Mouse (Mus musculus) cerebellum, postnatal 10 days (tissue): ENCODE measurements around the gene Tbc1d21.

ENCODE experiments used
- DNase-seq, 2 experiments: peaks; one replicate each; pipeline ENCODE4 v3.0.0; 2021; ENCODE audit warnings: mixed read lengths in 2 of 2

The Tbc1d21 gene

DNA sequence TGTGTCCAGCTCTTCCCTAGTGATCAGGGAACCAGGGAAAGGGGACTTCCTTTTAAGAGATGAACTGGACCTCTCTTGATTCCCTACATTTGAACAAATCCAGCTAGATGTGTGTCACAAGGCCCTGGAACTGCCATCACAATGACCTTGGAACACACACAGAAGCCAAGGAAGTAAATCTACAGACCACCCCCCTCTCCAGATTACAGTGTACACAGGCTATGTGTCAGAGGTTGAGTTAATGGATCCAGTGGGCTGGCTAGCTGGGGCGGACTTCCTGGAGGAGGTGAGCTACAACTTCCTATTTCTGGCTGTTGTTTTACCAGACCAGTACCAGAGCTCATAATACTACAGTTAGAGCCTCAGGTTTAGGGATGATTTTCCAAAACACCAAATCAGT lies at the start of gene Tbc1d21:
TSS of gene Tbc1d21 (minus strand) at position 101 of the 400 bp plus-strand sequence.
- no peak for DNase-seq

DNA sequence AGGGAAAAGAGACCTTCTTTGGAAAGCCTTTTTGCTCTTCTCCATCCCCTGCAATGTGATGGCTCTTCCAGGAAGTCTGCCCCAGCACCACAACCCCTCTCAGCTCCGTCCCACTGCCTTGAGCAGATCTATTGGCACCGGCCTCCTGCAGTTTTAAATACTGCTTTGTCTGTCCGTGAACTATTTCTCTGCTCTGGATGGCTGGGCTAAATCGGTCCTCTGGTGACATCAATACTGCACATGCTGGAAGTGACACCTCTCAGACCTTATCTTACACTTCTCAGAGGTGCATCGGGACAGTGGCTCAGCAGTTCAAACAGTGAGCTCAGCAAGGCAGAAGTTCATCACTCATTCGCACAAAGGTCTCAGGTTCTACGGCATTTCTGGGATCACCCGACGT lies 41.3 kb upstream of the Tbc1d21 start:
- DNase-seq, result no peak

DNA sequence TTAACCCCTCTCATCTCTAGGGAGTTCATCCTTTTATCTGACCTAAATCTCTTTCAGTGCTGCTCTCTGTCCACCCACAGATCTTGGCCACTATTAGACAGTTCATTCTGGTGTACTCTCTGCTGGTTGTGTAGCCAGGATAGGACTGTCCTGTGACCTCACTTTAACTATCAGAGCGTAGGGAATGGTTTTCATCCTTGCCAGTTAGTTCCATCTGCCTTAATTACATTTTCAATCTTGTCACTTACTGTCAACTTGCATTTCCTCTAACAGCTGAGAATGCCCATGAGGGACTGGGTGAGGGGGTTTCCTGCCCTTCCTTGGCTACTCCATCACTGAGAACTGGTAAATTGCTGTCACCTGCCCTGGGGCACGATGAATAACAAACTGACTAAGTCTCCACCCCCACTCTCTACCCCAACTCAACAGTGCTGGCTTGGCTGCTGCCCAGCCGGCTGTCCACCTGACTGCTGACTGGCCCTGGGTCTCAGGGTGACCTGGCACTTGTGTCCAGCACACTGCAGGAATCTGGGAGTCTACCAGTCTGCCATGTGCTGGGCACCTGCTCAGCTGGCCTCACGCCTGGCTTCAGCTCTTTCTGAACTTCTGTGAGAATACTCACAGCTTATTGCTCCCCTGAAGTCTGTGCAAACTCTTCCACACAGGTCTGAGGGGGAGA lies 39.9 kb upstream of the Tbc1d21 start:
- DNase-seq, result peak; percentile 98

DNA sequence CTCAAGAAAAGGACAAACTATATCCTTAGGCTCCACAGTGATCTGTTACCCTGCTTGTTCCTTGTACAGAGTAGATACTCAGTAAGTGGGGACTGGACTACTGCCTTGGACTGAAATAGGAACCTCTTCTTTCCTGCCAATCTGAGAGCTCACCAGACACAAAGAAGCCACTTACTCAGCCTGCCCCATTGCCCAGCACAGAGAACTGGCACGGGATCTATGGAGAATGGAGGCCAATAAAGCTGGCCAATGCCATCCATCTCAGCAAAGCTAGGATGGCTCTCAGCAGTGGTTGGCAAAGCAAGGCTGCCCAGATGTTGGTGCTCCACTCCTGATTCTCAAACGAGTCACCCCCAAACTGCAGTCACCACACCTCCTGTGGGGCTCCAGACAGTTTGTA lies 39.0 kb upstream of the Tbc1d21 start:
- peak; percentile 81 to 88 for DNase-seq

DNA sequence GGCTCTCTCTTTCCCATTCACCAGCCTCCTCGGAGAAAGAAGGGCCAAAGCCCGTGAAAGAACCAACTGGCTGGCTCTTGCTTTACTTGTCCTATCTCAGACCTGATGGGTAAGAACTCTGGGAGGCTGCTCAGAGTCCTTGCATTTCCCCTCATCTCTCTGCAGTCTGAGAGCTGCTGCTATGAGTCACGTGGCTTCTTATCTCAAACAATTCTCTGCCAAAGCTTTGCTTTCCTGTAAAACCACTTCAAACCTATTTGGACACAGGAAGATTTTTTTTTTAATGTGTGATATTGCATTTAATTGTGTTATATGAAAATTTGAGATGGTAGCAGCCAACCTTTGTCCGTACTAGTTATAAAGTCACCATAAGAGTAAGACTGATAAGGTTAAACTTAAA lies 34.2 kb upstream of the Tbc1d21 start:
- DNase-seq, result peak in 1 of 2 experiments; percentile 13

DNA sequence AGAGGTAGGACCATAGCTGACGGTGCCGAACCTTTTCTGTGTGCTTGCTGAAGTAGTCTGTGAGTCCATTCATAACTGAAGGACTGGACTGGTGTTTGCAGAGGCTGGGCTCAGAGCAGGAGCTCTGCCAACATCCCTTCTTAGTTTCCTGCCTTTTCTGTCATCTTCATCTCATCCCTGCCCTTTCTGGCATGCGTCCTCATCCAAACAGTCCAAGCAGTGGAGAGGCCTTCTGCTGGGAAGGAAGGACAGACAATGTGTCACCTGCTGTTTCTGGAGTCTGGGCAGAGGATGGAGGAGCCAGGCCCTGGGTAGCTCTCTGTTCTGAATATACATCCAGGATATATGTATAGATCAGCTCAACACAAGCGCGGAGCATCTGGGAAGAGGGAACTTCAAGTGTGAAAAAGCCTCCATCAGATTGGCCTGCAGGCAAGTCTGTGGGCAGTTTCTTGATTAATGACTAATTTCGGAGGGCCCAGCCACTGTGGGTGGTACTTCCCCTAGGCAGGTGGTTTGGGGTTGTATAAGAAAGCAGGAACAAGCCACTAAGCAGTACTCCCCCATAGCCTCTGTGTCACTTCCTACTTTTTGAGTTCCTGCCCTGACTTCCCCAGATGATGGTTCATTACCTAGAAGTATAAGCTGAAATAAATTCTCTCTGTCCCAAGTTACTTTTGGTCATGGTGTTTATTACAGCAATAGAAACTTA lies 31.3 kb upstream of the Tbc1d21 start:
- peak; percentile 80 to 87 for DNase-seq

DNA sequence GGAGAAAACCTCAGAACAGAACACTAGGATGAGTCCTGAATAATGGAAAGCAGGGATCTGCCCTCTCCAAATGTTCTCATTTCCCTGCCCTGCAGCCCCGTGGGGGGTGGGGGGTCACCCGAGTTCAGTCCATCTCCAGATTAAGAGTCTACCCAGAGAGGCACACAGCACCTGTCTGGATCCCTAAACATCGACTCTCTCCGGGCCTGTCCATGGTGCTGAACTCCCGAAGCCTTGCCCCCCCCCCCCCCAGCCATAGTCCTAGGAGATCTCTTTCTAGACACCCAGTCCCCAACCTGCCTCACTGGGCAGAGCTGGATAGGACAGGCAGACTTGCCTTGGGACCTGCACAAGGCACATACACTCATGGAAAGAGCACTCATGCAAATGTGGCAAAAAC lies 29.4 kb upstream of the Tbc1d21 start:
- no peak for DNase-seq

DNA sequence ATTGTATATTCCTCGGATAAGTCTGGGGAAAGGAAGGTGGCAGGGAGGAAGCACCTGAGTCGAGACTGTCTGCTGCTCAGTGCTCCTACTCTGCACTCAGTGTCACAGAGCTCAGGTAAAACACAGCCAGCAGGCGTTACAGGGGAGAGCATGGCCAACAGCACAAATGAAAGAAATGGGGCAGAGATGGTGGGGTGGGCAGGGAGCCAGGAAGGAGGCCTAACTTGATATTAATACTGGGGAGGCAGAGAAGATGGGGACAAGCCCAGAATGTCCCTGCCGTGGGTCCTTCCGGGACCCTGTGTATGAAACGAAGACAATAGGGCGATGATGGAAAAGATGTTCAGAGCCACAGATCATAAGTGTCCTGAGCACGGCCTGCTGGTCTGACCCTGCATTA lies 24.4 kb upstream of the Tbc1d21 start:
- peak; percentile 57 to 59 for DNase-seq

DNA sequence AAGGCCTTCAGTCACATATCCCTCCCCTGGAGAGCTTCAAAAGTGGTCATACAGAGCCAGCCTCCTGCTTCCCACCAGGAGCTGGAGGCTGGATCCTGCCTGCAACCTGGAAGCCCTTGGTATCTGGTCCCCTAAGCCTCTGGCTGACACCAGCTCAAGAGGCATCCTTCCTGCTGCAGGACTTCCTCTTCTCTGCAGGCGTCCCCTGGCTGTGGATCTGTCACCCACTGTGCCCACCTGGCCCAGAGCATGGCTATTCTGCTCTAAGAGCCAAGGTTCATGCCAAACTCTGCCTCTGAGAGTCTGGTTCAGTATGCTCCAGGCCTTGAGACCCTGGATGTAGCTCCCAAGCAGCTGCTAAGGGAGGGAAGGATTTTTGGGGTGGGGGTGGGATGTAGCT lies 23.6 kb upstream of the Tbc1d21 start:
- peak; percentile 87 to 94 for DNase-seq

DNA sequence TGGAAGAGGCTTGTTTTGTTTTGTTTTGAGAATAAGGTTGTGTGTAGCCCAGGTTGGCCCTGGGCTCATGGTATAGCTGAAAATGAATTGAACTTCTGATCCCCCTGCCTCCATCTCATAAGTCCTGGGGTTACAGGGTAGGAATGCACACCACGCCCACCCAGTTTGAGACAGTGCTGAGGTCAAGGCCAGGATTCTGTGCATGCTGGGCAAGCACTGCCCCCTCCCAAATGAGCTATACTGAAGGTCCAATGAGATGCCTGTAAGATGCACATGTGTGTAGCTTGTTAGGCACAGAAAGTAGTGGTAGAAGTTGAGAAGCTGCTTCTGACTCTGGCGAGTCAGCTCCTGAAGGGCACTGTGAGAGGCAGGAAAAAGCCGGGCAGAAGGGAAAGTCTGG lies 18.1 kb upstream of the Tbc1d21 start:
- no peak for DNase-seq

DNA sequence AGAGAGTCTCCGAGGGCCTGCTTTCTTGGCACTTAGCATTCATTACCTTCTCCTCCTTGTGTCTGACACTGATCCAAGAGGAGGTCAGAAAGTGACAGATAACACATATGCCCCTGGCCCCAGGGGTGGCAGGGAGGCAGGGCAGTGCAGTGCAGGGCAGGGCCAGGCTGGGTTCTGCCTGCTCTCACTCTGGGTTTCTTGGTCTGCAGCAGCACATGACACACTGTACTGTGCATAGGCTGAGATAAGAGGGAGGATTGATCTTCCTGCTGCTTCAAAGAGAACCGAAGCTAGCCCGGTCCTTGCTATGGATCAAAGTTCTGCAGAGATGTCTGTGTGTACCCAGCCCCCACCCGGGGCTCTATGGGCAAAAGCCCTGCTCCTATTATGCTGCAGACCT lies 8.6 kb upstream of the Tbc1d21 start:
- DNase-seq, result no peak

DNA sequence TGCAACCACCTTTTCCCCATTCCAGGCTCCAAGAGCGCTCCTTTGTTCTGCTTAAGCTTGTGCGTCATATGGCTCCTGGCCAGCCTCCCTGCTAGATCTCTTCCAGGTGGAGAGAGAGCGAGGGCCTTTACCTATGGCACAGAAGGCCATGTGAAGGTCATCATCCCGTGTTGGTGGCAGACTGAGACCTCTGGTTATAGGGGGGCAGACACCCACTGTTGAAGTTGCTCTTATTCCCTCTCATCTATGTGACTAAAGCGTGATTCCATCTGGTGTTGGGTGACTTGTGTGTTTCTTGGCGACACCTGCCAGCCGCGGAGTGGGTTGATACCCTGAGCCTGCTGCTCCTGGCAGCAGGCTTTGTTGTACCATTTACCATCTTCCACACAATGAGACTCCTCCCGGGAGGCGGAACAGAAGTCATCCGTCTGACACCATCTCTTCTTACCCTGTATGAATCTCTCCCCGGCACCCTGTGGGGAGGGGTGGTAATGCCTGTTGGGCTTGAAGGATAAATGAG lies 3.7 kb upstream of the Tbc1d21 start:
- DNase-seq, result peak; percentile 59 to 61

DNA sequence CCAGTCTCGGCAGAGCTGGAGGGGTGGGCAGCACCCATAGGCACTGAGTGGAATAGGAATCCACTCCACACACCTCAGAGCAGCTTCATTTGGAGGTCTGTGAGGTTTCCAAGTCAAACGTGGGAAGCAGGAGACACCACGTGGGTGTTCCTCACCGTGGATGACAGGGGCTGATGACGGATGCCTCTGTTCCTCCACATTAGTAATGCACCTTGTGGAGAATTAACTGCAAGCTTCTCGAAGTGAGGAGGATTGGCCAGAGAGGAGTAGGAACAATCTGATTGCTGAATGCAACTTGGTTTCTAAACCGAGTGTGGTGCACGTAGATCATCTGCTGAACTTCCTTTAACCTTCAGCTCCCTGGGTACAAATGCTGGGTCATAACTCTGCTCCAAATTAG lies 1.7 kb upstream of the Tbc1d21 start:
- no peak for DNase-seq

DNA sequence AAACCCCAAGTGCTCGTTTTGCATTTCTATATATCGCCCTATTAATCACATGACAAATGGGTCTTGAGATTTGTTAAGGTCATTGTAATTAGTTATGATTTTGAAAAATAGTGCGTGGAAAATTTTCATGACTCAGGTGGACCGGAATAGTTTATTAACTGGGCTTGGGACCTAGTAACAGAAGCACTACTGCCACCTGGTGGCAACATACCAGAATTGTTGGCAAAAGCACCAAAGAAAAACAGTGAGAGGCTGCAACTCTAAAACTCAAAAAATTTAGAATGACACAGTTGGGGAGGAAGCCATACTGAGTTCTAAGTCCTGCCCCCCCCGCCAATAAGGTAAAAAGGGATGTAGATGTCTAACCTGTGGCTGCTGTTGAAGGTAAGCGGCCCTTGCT lies 611 bp downstream of the Tbc1d21 start:
- peak; percentile 63 to 73 for DNase-seq

DNA sequence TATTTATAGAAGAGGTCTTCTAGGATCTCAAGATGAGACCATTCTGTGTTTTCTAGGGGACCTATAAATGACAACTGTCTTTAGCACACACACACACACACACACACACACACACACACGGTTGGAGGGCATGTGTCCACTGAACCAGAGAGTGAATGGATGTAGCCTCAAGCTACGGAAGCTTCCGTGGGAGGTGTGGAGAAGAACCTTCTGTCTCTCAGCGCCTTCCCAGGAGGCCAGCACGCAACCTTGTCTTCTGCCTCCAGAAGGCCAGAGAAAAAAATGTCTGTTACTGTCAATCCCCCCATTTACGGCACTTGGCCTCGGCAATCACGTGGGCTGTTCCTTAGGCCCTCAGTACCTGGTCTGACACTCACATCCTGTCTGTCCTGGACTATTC lies 5.9 kb downstream of the Tbc1d21 start:
- no peak for DNase-seq

DNA sequence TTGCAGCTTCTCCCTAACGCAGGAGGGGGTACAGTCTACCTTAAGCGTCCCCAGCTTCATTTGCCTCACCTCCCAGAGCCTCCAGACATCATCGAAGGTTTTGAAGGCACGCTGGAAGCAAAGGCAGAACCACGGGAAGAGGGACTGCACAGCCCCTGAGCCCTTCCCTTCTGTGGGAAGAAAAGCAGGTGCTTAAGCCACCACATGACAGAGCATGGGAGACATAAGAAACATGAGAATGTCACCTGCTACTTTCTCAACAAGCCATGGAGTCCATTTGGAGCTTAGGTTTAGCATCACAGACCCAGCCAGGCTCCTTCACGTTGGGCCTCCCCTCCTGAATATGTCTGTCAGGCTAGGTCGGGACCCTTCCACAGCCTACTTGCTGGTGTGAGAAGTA lies 8.3 kb downstream of the Tbc1d21 start:
- no peak for DNase-seq

DNA sequence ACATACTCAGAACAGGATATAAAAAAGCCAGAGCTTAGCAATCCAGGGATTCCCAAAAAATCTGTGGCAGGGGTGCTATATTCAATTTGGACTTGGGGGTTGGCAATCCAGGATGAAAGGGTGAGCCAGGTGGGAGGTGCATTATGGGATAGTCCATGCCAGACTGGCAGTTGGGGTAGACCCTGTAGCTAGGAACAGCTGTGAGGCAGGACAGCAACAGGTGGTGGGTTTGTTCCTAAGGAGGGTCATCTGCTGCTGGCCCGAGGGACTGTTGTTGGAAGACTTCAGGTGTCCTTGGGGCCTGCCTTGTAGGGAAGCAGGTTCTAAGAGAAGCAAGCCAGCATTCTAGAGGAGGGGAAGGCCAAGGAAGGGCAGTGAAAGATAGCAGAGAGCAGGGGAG lies 8.9 kb downstream of the Tbc1d21 start:
- peak; percentile 36 to 49 for DNase-seq

DNA sequence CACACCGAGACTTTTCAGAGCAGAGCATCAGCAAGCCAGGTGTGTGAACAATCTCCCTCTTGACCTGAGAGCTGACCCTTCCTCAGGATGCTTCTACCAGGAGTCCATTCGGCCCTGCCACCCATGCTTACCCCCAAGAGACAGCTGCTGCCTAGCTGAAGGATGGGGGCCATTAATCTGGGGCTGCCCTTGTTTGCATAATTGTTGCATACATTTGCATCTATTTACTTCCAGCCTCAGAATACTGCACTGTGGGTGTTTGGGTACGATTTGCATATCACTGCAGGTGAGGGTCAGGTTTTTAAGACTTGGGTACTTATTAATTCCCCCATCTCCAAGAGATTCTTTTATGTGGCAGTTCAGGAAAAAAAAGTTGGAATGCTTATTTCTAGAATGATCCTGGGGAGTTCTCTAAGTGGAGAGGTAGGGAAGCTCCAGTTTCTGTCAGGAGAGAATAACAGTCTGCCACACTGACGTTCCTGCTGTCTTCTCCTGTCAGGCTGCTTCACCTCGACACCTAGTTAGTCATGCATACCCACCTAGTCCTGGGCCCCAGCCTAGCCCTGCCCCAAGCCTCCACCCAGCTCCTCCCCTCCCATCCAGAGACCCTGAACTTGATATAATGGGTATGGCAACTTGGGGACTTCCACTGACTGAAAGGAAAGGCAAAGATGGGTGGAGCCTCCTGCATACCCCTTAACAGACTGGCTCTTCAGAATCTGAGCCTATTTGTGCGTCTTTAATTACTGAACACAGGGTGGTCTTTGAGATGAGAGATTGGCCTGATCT lies 14.8 kb downstream of the Tbc1d21 start:
- DNase-seq, result no peak

DNA sequence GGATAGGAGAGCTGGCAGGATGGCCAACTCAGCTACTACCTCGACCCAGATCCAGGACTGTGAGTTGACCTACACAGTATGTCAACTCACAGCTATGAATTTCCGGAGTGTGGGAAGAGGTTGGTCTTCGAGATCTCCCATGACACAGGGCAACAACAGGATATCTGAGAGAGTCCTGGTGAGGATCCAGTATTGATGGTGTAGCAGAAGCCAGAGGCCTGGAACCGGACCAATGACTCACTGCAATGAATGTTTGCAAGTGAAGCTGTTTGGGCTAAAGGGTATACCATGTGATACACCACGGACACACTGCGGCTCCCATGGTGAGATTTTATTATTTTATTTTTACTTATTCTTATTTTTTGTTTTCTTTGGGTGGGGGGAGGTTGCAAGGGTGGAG lies 15.6 kb downstream of the Tbc1d21 start:
- no peak for DNase-seq

DNA sequence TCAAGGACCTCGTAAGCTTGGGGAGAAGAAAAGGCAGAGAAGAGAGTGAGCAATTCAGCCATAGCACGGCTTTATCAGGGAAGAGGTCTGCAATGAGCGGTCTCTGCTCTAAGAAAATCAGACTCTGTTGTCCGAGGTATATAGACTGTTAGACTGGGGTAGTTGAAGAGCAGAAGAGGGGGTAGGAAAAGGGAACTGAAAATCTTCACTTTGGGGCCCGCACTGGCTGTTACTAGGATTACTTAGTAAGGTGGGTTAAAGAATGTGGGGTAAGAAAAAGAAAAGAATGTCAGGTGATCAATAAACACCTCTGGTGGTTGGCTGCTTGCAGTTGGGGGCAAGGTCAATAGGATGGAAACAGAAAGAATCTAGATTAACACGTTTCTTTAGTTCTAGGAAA lies 17.0 kb downstream of the Tbc1d21 start:
- DNase-seq, result no peak

DNA sequence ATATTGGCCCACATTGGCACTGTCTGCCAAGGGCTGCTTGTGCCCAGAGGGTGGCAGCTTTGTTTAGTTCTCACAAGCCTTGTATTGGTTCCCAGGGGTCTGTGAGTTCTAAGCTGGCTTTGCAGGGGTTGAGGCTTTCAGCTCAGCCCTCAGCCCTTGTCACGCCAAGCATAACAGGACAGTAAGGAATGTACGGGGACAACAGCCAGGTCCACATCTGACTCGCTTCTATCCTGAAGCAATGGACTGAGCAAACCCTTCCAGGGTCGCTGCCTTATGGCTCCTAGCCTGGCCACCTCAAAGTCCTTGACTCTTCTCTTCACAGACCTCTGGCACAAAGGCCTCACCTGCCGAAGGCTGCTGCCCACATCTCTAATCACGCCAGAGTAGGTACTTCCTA lies 22.5 kb downstream of the Tbc1d21 start:
- no peak for DNase-seq

DNA sequence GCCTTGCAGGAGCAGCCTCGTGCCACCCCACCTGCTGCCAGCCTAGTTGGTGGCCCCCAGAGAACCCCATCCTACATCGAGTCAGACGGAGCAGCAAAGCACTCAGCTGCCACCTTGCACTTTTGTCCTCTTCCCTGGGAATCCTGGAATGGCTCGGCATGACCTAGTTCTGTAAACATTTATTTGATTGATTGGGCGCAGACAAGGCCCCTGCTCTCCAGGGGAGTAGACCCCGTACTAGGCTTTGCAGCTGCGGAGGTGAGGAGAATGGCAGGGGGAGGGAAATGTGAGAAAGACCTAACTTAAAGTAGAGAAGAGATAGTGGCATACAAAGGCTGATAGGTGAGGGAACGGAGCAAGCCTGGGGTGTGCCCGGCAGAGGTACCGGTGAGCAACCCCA lies 23.8 kb downstream of the Tbc1d21 start:
- DNase-seq, result no peak

DNA sequence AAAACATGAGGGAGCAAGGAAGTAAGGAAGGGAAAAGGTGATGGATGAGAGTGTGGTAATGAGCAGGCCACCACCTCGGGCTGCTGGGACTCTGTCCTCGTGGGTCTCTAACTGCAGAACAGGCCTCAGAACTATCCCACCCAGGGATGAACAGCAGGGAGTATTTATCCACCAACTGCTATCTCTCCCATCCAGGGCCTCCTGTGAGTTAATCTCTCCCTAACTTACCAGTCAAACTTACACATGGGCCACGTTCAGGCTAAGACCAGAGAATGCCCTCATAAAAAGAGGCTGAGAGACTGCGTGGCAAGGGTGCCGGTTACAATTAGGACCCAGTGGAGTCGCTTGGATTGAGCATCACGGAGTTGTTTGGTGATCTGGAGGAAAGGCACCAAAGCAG lies 24.3 kb downstream of the Tbc1d21 start:
- no peak for DNase-seq

DNA sequence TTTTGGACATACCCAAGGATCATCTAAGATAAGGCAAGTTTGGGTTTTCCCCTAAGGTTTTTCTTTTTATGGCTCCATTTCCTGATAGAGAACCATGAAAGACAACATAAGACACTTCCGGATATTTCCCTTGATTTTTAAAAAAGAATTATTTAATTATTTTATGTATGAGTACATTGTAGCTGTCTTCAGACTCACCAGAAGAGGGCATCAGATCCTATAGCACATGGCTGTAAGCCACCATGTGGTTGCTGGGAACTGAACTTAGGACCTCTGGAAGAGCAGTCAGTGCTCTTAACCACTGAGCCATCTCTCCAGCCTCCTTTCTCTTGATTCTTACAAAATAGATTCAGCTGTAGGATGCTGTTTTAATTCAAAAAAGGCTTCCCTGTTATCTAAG lies 28.5 kb downstream of the Tbc1d21 start:
- no peak for DNase-seq
